Mouse (Mus musculus): Measurements from ENCODE around the gene Sort1.

Gene Sort1

DNA sequence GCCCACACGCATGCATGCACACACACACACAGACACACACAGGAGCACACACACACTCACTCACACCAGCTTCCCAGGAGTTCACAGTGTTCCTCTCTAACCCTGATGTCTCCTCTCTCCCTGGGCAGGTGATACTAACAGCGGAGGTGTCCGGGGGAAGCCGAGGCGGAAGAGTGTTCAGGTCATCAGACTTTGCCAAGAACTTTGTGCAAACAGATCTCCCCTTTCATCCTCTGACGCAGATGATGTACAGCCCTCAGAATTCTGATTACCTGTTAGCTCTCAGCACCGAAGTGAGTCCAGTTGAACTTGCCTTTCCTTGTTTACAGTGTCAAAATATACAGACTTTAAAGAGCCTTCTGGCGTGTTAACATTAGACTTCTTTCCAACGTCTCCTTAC lies 41.6 kb downstream of the Sort1 start:
- no peak for DNase-seq (ENCODE audit: inconsistent age in 2 of 2, low spot score in 1 of 2)

DNA sequence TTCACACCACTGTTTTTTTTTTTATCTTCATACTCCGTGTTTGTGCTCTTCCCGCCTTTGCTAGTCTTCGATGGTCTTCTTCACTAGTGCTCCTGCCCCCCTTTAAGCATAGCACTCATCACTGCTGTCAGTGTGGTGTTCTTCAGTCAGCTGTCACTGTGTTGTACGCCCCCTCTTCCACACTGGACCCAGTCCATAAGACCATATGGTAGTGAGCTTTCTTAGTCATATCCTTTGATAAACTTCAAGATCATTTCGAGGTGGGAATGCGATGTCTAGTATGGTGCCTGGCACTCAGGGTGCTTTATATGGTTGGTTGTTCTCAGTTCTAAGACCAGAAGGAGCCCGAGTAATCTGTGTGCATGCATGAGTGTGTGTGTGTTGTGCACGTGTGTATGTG lies 43.4 kb downstream of the Sort1 start:
- DNase-seq (ENCODE audit: inconsistent age in 2 of 2, low spot score in 1 of 2) = no peak

DNA sequence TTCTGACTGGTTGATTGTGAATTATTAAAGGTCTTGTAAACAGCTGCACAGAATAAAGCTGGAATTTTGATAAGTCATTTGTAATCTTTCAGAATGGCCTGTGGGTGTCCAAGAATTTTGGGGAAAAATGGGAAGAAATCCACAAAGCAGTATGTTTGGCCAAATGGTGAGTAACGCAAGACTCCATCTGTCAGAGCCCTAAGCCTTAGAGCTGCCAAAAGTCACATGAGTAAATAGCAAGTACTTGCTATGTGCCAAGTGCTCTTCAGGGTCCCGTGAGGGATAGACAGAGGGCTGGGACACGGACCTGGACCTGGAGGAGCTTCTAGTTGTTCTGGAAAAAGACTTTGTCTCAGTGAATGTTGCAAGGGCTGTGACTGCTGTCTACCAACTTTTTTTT lies 44.0 kb downstream of the Sort1 start:
- no peak for DNase-seq (ENCODE audit: inconsistent age in 2 of 2, low spot score in 1 of 2)

DNA sequence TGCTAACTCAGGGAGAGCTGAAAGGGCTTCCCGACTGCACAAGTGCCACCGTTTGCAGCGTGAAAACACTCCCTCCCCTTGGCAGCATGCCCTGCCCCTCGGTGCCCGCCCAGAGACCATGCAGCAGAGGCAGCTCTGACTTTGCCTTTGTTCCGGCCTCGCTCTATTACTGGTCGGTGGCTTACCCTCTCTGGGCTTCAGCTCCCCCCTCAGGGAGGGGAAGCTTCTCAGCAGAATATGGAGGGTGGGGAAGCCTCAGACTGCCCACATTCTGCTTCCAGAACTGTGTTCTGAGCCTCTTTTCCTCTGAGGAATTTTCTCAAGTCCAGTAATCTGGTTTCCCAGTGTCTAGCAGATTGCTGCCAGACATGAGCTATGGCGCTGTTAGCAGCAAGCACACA lies 44.6 kb downstream of the Sort1 start:
- DNase-seq (ENCODE audit: inconsistent age in 2 of 2, low spot score in 1 of 2) = peak; percentile 66 to 80

DNA sequence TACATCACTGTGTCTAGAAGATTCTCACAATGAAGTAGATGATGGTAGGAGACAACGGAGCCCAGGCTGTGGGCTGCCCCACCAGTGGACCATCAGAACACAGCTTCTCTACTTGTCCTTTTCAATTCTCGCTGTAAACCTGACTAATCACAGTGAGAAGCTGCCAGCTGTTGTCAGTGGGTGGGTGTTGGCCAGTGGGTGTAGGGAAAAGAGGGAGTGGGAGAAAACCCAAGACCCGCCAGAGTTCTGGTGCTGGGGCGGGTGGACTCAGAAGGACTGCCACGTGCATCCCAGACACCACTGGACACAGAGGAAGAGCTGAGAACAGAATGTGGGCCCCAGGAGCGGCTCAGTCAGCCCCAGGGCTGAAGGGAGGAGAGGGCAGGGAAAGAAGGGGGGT lies 46.9 kb downstream of the Sort1 start:
- DNase-seq (ENCODE audit: inconsistent age in 2 of 2, low spot score in 1 of 2) = no peak

DNA sequence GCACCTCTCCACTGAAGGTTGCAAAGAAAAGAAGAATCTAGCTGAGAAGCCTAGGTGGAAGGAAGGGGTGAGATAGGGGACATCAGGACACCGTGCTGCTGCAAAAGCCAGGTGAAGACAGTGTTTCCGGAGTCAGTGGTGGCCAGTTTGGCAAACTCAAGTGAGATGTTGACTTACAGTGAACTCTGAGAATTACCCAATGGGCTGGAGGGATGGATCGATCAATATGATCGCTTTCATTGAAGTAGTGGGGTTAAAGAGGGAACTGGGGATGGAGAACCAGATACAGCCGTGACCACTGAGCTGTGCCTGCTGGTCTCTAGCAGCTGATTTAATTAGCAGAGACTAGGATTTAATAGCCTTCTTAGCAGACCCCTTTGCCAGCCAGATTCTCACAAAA lies 53.0 kb downstream of the Sort1 start:
- no peak for DNase-seq (ENCODE audit: inconsistent age in 2 of 2, low spot score in 1 of 2)

DNA sequence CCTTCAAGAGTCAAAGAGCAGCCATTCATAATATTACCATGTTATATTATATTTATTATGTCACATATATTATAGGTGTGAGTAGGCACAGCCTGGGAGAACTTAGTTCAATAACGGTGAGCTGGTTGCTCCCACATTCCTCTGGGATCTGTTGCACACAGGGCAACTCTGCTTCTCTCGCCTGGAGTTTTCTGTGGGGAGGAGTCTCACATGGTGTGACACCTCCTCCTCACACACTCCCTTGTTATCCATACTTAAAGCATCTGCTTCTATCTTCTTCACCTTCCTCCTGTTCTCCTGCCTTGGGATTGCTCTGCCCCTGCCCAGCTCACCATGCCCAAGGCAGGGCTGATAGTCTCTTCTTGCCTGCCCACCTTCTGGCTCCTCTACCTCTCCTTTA lies 57.2 kb downstream of the Sort1 start:
- no peak for DNase-seq (ENCODE audit: inconsistent age in 2 of 2, low spot score in 1 of 2)

DNA sequence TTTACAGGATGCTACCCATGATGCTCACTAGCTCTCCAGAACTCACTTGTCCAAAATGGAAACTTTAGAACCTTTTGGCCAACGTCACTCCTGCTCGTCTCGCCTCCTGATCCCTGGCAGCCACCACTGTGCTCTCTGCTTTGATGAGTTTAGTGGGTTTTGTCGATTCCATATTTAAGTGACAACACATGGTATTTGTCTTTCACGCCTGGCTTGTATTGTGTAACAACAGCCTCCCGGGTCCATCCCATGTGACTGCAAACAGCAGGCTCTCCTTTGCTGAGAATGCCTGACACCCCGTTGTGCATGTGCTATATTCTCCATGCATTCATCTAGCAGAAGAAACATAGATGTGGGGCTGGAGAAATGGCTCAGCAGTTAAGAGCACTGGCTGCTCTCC lies 58.3 kb downstream of the Sort1 start:
- no peak for DNase-seq (ENCODE audit: inconsistent age in 2 of 2, low spot score in 1 of 2)

DNA sequence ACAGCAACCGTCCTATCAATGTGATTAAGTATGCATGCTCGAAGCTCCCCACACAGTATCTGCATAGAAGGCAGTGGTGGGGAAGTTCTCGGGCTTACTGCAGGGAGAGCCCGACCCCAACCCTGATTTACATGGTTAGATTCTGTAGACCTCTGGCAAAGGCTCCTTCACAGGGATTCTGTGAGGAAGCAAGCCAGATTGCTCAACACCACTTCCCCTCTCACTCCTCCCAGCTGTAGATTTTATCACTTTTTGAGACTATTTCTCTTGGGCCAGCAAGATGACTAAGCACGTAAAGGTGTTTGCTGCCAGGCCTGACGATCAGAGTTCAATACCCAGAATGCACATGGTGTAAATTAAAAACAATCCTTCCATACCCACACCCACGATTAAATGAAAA lies 62.0 kb downstream of the Sort1 start:
- DNase-seq (ENCODE audit: inconsistent age in 2 of 2, low spot score in 1 of 2) = no peak

DNA sequence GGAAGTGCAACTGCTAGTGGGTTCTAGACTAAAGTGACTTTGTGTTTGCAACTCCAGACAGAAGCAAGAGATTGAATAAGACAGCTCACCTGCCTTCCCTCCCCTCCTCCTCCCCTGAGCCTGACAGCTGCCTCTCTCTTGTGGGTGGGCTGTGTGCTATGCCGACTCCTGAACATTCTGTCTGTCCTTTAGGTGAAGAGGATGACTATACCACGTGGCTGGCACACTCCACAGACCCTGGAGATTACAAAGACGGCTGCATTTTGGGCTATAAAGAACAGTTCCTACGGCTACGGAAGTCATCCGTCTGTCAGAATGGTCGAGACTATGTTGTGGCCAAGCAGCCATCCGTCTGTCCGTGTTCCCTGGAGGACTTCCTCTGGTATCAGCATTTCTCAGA lies 64.5 kb downstream of the Sort1 start:
- DNase-seq (ENCODE audit: inconsistent age in 2 of 2, low spot score in 1 of 2) = no peak

DNA sequence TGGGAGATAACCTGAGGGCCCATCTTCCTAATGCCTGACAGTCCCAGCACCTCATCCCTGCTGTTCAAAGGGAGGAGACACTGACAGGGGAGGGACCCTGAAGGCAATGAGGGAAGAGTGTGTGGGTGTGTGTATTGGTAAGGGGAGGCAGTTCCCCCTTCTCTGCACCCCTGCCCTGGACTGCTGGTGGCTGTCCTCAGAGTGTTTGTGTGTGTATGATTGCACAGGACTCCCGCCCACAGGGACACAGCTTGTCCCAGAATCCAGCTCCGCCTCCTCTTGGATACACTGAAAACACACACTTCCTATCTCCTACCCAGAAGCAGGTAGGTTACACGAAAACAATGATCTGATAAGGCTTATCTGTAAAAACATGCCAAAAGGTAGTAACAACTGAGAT lies 71.4 kb downstream of the Sort1 start:
- no peak for DNase-seq (ENCODE audit: inconsistent age in 2 of 2, low spot score in 1 of 2)

DNA sequence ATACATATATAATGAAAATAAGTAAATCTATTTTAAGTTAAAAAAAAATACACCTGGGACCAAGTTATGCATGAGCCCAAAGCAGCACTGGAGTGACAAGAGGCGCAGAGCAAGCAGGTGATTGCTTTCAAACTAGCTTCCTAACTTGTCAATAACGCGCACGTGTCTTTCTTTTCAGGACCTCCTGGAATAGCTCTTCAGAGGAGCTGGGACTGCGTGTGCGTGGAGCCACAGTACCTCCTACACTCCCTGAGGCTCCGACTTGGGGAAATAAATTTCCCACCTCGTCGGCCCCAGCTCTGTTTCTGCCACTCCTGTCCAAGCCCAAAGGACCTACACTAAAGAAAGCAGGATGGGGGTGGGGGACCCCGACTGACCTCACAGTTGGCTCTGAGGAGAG lies 73.2 kb downstream of the Sort1 start:
- no peak for DNase-seq (ENCODE audit: inconsistent age in 2 of 2, low spot score in 1 of 2)

DNA sequence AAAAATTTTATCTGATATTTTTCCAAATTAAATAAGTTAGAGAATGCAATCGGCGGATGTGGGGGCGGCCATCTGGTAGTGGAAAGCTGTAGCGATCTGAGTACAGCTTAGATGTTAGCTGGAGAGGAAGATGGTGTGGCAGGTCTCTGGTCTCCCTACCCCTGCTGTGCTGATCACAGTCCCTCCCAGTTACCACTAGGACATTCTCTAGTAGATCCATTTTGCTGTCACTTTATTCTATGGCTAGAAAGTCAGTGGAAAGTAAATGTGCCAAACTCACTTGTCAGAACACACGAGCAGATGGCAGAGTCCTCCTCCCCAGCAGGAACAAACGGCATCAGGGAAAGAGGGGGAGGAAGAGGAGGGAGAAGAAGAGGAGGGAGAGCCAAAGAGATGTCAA lies 74.6 kb downstream of the Sort1 start:
- no peak for DNase-seq (ENCODE audit: inconsistent age in 2 of 2, low spot score in 1 of 2)

DNA sequence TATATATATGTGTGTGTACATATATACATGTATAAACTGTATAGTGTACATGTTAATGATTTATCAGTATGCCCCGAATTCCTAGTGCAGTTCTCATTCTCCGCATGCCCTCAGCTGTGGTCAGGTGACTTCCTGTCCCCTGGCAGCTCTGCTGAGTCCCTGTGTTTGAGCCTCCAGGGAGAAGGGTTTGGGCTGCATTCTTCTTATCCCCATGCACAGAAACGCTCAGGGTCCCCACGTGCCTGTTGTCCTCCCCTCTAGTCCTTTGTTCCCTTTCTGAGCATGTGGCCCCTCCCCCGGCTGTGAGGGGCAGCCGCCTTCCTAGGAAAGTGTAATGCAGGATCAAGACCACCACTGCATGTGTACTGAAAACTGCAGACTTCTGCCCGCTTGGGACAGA lies 77.0 kb downstream of the Sort1 start:
- no peak for DNase-seq (ENCODE audit: inconsistent age in 2 of 2, low spot score in 1 of 2)

DNA sequence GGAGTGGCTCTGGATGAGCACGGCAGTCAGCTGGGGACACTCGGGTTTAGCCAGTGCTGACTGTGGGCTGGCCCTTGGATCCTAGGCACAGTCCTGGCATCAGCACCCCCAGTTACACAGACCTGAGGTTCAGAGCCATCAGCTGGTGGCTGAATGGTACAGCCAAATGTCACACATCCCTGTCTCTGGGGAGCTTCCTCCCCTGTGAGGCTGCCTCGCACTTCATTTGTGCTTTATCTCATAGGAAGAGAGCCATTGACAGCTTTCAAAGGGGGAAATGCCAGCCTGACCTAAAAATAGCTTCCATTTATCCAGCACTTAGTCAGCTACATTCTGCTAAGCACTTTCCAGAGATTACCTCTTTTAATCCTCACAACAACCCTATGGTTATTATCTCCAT lies 79.7 kb downstream of the Sort1 start:
- no peak for DNase-seq (ENCODE audit: inconsistent age in 2 of 2, low spot score in 1 of 2)

DNA sequence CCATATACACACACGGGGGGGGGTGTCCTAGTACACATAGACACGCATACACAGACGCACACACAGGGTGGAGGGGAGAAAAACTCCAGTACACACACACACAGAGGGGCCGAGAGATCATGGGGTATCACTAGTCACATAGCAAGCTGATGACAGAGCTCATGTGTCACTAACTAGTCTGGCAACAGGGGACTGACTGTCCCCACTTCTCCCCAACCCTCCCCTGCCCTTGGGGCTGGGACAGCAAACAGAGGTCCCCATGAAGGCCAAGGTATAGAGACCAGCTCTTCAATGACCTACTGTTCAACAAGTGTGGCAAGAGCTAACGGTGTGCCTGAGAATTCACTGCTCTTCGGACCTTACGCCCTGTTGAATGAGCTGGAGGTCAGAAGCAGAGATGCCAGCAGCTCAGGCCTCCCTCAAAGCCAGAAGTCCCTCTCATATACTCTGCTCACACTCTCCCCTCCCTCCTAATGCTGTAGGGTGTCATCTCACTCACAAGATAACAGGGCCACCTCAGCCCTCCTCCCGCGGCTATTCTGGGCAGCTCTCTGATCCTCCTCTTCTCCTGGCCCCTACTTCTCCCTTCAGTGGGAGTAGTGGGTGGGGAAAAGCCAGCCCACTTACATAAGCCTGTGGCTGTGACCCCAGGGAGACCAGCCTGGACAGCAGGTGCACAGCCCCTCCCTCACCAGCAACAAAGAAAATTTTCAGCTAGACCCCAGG lies 80.6 kb downstream of the Sort1 start, which contains the start of gene Mybphl:
TSS of gene Mybphl (plus strand) at position 642 of the 726 bp plus-strand sequence.
- DNase-seq (ENCODE audit: inconsistent age in 2 of 2, low spot score in 1 of 2) = no peak

DNA sequence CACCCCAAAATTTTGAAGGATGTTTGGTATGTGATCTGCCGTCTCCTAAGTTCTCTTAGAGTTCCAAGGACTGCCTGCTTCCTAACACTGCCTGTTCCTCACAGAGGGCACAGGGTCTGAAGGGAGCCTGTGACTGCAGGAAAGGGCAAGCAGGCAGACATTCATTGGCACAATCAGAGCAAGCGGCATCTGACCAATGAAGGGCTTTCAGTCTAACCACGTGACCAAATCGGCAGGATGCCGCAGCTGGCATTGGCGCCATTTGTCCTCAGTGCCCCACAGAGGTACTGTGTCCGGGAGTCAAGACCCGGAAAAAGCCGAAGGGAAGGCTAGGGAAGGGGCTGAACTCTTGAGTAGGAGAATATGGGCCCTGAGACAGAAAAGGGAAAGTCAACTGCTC lies 83.3 kb downstream of the Sort1 start:
- DNase-seq (ENCODE audit: inconsistent age in 2 of 2, low spot score in 1 of 2) = no peak

DNA sequence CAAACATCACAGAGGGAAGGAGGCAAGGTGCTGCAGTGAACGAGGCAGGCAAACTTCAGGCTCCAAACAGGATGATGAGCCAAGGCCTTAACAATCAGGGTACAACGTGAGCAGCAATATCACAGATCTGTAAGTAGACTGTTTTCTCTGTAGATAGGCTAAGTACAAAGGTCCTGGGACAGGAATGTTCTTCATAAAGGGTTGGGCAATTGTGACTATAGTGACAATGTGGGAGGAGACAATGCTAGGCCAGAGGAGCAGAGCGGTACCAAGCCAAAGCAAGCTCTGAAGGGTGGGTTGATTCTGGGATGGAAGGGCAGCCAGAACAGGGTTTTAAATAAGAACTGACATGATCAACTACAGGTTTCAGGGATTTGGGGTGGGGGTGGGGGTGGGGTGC lies 83.9 kb downstream of the Sort1 start:
- DNase-seq (ENCODE audit: inconsistent age in 2 of 2, low spot score in 1 of 2) = no peak

DNA sequence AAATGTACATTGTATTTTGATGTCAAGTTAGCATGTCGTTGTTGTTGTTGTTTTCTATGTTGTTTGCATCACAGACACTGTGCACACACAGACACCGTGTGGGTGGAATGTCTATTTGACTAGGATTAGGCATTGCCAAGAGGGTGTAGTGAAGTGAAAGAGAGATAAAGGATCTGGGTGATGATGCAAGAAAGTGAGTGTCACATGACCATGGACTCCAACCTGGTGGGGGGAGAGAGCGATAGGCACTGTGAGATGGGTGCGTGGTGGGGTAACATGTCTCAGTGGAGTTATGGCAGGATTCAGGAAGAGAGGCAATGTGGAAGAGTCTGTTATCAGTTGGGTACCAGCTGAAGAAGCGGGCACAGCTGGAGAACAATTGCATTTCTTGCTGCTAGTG lies 84.8 kb downstream of the Sort1 start:
- no peak for DNase-seq (ENCODE audit: inconsistent age in 2 of 2, low spot score in 1 of 2)

DNA sequence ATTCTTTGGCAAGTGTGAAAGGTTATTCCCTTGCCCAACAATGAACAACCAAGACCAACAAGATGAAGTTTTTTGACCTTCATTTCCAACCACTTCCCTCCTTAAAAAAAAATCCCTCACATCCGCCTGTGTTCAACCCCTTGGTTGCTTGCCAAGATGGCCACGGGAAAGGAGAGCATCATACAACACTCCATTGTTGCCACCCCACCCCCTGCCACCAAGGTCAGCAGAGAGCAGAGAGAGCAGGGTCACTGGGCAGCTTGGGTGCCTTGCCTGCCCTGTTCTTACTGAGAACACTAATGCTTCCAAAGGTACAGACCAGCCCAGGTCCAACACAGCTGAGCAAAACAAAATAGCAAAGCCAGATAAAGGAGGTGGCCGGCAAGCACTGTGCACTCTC lies 88.4 kb downstream of the Sort1 start:
- DNase-seq (ENCODE audit: inconsistent age in 2 of 2, low spot score in 1 of 2) = peak; percentile 24 to 47

DNA sequence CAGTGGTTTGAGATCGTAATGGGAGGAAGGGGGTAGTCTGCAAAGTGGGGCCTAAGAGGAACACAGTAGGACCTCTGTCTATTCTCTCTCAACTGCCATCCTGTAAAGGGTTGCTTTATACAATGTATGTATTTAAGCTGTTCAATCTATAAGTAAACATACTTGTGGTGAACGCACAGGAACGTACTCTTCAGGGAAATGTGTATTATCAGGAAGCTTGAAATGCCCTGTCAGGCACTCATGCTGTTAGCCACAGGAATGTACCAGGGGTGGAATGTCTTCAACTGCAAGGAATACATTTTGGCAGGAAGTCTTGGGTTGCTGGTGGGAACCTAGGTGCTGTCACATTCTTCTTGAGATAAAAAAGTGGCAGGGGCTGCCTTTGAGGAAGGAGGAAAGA lies 88.8 kb downstream of the Sort1 start:
- DNase-seq (ENCODE audit: inconsistent age in 2 of 2, low spot score in 1 of 2) = no peak

DNA sequence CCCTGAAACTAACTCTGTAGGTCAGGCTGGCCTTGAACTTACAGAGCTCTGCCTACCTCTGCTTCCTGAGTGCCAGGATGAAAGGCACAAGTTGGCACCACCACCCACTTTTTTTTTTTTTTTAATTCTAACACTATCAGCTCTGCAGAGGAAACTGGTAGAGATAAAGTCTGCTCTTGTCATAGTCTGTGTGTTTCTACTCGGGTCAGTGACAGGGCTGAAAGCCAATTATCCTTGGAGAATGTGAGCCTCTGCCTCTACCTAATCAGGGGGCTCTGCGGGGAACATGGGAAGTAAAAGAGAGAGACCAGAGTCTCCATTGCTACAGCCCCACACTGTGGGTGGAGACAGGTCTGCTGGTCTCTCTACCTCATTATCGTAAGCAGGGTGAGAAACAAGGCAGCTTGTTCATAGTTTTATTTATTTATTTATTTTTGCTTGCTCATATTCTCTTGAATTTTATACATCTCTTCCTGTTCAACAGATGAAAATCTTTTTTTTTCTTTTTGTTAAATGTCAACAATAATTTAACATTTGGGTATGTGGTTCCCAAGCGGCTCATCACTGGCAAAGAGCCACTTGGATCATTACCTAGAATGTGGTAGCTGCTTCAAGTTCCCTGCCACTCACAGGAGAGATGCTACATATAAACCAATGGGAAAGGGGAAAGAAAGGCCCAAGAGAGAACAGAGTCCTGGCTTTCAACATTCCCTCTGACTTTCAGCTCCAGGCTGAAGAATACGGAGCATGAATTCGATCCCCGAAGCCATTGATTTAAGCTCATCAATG lies 95.2 kb downstream of the Sort1 start:
- DNase-seq (ENCODE audit: inconsistent age in 2 of 2, low spot score in 1 of 2) = peak; percentile 23 to 56

DNA sequence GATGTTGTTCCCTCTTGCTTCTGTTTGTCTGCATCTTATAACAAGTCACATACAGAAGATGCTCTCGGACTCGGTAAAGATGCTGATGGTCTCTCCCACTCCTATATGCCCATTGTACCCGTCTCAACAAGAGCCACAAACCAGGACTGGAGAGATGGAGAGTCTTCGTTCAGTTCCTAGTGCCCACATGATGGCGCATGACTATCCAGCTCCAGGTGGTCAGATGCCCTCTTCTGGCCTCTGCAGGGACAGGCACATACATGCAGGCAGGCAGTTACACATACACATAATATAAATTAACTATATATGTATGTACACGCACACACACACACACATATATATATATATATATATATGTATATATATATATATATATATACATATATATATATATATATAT lies 96.8 kb downstream of the Sort1 start:
- DNase-seq (ENCODE audit: inconsistent age in 2 of 2, low spot score in 1 of 2) = no peak
